Mouse (Mus musculus): Measurements from ENCODE around the gene Btbd35f20. TPM values are rescaled to one million over a fixed set of nuclear protein-coding genes. Genes with fewer than 3 reads are reported as not detected.
"Not testable (repeated sequence)": the region's sequence is repeated elsewhere in the genome, so short reads cannot be mapped to it uniquely, and the experiment has no call there.

The Btbd35f20 gene
- total RNA-seq (2021): not detected

- intact Hi-C loops (cut with DNase I); DNase-seq: not testable (repeated sequence)
These were observed at the start of gene Btbd35f20 for GRCm38 (mm10) chrX:4291145-4291544. Gene Btbd35f20 (minus strand): TSS chrX:4291245.

Other genes with a start within 250 kb of the Btbd35f20 start
- gene Btbd35f28, start 94.7 kb downstream of the Btbd35f20 start, total RNA-seq (2021): not detected
- not detected for gene Btbd35f17, start 79.4 kb upstream of the Btbd35f20 start, total RNA-seq (2021)